Mouse (Mus musculus): ENCODE data around the gene Kif2b.

Gene Kif2b

DNA sequence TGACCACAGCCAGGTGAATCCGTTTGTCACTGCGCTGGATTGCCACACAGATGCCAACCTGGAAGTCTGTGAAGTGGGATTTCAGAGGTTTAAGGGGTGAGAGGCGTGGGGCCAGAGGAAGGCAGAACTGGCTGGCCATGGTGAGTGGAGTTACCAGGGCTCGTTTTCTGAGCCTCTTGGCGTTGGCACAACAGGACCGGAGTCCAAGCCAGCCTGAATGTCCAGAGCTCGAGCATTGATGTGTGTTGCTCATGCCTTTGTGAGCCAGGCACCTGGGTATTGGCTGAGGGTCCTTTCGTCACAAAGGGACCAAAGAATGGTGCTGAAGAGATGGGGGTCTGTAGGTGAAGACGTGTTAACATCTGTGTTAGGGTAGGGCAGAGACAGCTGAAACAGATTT lies at the start of gene Kif2b:
Gene Kif2b (minus strand): TSS at position 242 of the 400 bp plus-strand sequence.
- no peak for DNase-seq

DNA sequence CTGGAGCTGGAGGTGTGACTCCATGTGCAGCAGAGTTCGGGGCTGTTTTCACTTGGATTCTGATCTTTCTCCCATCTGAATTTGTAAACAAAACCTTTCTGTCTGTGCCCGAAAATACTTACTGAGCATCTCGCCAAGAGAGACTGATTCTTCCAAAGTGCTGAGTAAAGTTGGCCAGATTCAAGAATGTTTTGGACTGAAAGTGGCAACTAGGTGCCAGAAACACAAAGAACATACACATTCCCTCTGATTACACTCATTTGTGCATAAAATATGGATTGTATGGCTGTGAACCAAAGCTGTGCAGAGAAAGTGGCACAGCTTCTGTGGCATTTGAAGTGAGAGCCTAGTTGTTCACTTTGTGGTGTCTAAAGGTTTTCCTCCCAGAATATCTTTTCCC lies 15.7 kb upstream of the Kif2b start:
- peak; percentile 6 for DNase-seq

DNA sequence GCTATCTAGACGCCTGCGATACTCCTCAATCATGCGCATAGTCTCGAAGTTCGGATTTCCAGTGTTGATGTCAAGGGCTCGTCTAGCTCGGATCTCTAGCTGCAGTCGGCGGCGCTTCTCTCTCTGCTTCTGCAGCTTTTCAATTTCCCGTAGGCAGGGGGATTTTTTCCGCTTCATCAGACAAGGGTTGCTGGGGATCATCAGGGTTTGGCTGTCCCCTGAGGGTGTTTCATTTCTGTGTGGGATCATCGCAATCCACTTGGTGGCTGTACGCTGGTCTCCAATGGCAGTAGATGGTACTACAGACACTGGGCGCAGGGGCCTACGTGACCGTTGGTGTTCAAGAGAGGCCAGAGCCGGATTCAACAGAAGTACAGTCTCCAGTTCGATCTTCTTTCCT lies 502 bp downstream of the Kif2b start:
- DNase-seq = no peak

DNA sequence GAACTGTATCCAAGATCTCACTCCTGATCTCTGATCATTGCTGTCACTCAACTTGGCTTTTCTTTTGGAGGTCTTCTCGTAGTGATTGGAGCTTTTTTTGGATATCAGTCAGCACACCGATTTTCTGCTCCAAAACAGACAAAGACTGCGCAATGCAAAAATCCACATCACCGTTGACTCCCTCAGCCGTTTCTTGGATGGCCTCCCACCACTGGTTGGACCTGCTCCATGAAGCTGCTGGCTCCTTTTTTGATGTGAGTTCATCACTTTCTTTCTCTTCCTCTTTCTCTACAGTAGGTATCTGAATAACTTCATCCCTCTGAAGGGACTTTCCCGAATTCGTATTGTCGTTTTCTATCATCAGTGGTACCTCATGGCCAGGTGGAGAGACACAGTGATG lies 2.0 kb downstream of the Kif2b start:
- no peak for DNase-seq

DNA sequence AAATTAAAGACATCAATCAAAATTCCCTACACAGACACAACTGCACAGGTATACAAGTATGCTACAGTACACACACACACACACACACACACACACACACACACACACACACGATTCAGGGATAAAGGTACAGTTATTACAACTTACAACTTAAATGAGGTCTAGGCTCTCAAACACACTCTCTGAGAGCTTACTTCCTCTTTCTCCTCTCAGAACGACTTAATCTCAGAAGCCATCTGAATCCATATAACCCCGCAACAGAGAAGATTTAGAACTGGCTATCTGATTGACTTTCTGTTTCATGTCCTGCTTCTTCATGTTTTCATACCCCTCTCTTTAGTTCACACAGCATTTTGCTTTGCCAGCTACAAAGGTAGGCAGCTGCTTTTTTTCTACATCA lies 2.9 kb downstream of the Kif2b start:
- DNase-seq = no peak

DNA sequence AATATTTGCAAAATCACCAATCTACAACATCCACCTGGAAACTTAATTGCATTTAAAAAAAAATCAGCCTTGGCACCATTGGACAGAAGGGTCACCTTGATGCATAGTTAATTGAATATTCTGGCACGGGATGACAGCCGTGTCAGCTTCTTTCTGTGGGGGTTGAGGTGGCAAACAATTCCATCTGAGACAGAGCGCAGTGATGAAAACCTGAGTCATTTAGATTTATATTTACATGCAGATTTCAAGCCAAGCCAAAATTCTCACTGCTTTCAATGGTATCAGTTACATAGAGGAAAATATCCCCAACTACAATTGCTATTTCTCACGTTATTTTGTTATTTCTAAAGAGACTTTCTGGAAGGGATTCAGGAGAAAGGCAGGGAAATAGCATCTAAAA lies 46.6 kb downstream of the Kif2b start:
- peak; percentile 13 for DNase-seq
